Mouse (Mus musculus): Measurements from ENCODE around the gene Gh. TPM values are rescaled to one million over a fixed set of nuclear protein-coding genes. Genes with fewer than 3 reads are reported as not detected.

Gene Gh
- polyA plus RNA-seq, 1 experiment from 2014 or later: 0.61 TPM

DNA sequence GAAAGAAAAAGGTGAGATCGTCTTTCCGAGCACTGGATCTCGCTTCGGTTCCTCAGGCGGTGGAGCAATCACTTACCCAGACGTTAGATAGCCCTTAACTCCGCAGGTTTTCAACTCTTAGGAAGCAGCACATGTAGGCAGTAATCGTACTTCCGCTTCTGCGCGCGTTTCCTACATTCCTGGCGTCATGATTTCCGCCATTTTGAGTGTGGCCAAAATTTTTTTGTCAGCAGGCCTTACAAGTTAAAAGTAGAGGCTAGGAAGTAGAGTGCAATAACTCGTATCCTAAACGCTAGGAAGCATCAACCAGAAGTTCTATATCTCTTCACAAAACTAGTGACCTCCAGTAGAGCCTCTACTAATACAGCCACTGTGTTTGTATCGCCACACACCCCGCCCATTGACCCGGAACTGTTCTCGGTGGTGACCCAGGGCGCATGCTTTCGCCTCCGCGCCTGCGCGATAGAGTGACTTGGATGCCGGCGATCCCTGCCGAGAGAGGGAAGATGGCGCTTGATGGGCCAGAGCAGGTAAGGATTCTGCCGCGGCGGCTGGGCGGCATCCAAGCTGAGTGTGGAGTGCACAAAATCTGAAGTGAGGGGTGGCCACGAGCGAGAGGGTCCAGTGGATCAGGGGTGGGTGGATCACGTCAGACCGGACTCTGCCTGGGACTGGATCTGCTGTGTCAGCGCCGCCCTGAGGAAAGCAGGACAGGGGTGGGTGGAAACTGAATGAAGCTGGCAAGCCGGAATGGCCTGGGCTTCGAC is 45.8 kb downstream of the Gh start, which contains the start of the genes Ftsj3 and Psmc5:
Ftsj3 (minus strand) TSS at position 395 of the 767 bp plus-strand sequence.
Psmc5 (plus strand) TSS at position 470 of the 767 bp plus-strand sequence.
- no peaks in the 10 kb centered on the region for H3K9me3 ChIP-seq (ENCODE audit: control insufficient read depth, low read length)
- peaks cover 21% of the 10 kb centered on the region for H3K4me1 ChIP-seq (ENCODE audit: control insufficient read depth, insufficient read depth, low read depth, low read length)
- H3K4me2 ChIP-seq (ENCODE audit: low read length): peak within 1 kb of the TSS; percentile 86
- no peaks in the 10 kb centered on the region for H3K27me3 ChIP-seq (replicated peaks; ENCODE audit: control insufficient read depth, insufficient read depth, low read length)
- under 1% methylated on average over 42 of the region's 42 CpGs for WGBS
- peak within 1 kb of the TSS; percentile 85 for H3K27ac ChIP-seq (ENCODE audit: low read depth, low read length)
- H3K4me3 ChIP-seq (ENCODE audit: low read length): peak within 1 kb of the TSS; percentile 79
- ATAC-seq: peak; percentile 97
- H3K9ac ChIP-seq (ENCODE audit: low read depth, low read length): peak within 1 kb of the TSS; percentile 90
- peaks cover 18% of the 10 kb centered on the region for H3K36me3 ChIP-seq (ENCODE audit: control insufficient read depth, insufficient read depth, low read length)

GRCm38 (mm10) chr11:106255174-106255573 is 46.5 kb downstream of the Gh start:
- H3K4me3 ChIP-seq (ENCODE audit: low read length): peak overlapping the region; percentile 79
- no peaks in the 10 kb centered on the region for H3K27me3 ChIP-seq (replicated peaks; ENCODE audit: control insufficient read depth, insufficient read depth, low read length)
- no peak for ATAC-seq
- H3K27ac ChIP-seq (ENCODE audit: low read depth, low read length): peak overlapping the region; percentile 85
- peaks cover 21% of the 10 kb centered on the region for H3K4me1 ChIP-seq (ENCODE audit: control insufficient read depth, insufficient read depth, low read depth, low read length)
- no peaks in the 10 kb centered on the region for H3K9me3 ChIP-seq (ENCODE audit: control insufficient read depth, low read length)
- H3K9ac ChIP-seq (ENCODE audit: low read depth, low read length): peak overlapping the region; percentile 60
- peaks cover 24% of the 10 kb centered on the region for H3K36me3 ChIP-seq (ENCODE audit: control insufficient read depth, insufficient read depth, low read length)
- 3% methylated on average over 22 of the region's 22 CpGs for WGBS
- H3K4me2 ChIP-seq (ENCODE audit: low read length): peak overlapping the region; percentile 86

- H3K27me3 ChIP-seq (replicated peaks; ENCODE audit: control insufficient read depth, insufficient read depth, low read length): no peaks in the 10 kb centered on the region
- H3K4me3 ChIP-seq (ENCODE audit: low read length): peak overlapping the region; percentile 79
- H3K36me3 ChIP-seq (ENCODE audit: control insufficient read depth, insufficient read depth, low read length): peaks cover 28% of the 10 kb centered on the region
- peak overlapping the region; percentile 60 for H3K9ac ChIP-seq (ENCODE audit: low read depth, low read length)
- peaks cover 21% of the 10 kb centered on the region for H3K4me1 ChIP-seq (ENCODE audit: control insufficient read depth, insufficient read depth, low read depth, low read length)
- ATAC-seq: no peak
- H3K27ac ChIP-seq (ENCODE audit: low read depth, low read length): no peak overlapping the region
- peak overlapping the region; percentile 86 for H3K4me2 ChIP-seq (ENCODE audit: low read length)
- H3K9me3 ChIP-seq (ENCODE audit: control insufficient read depth, low read length): no peaks in the 10 kb centered on the region
- 22% methylated on average over 2 of the region's 2 CpGs for WGBS
Measured at GRCm38 (mm10) chr11:106254767-106255166, 46.9 kb downstream of the Gh start.

Other genes starting within 250 kb of the Gh start
- 7.4 and 7.8 TPM in 2 replicates for gene Taco1, start 235.8 kb downstream of the Gh start, polyA plus RNA-seq (2015; fragmentation: Nextera tagmentation; extraction: Ambion mirVana)
- 6.2 and 11.9 TPM in 2 replicates for gene Map3k3, start 217.3 kb downstream of the Gh start, polyA plus RNA-seq (2015; fragmentation: Nextera tagmentation; extraction: Ambion mirVana)
- not detected in 2 replicates for gene Gm10840, start 141.0 kb downstream of the Gh start, polyA plus RNA-seq (2015; fragmentation: Nextera tagmentation; extraction: Ambion mirVana)
- 142 and 161 TPM in 2 replicates for gene Limd2, start 141.0 kb downstream of the Gh start, polyA plus RNA-seq (2015; fragmentation: Nextera tagmentation; extraction: Ambion mirVana)
- gene Strada, start 99.7 kb downstream of the Gh start, polyA plus RNA-seq (2015; fragmentation: Nextera tagmentation; extraction: Ambion mirVana): 28.6 and 30.1 TPM in 2 replicates
- gene Ccdc47, start 85.5 kb downstream of the Gh start, polyA plus RNA-seq (2015; fragmentation: Nextera tagmentation; extraction: Ambion mirVana): 109 and 113 TPM in 2 replicates
- 77.9 and 87.4 TPM in 2 replicates for gene Ddx42, start 84.9 kb downstream of the Gh start, polyA plus RNA-seq (2015; fragmentation: Nextera tagmentation; extraction: Ambion mirVana)
- 31.6 and 35.0 TPM in 2 replicates for gene Ftsj3, start 45.8 kb downstream of the Gh start, polyA plus RNA-seq (2015; fragmentation: Nextera tagmentation; extraction: Ambion mirVana)
- gene Psmc5, start 45.7 kb downstream of the Gh start, polyA plus RNA-seq (2015; fragmentation: Nextera tagmentation; extraction: Ambion mirVana): 303 and 330 TPM in 2 replicates
- 9.6 and 11.2 TPM in 2 replicates for gene Smarcd2, start 28.9 kb downstream of the Gh start, polyA plus RNA-seq (2015; fragmentation: Nextera tagmentation; extraction: Ambion mirVana)
- gene Tcam1, start 25.2 kb downstream of the Gh start, polyA plus RNA-seq (2015; fragmentation: Nextera tagmentation; extraction: Ambion mirVana): 0.06 and 0.14 TPM in 2 replicates
- 0.85 and 1.5 TPM in 2 replicates for gene Cd79b, start 12.9 kb upstream of the Gh start, polyA plus RNA-seq (2015; fragmentation: Nextera tagmentation; extraction: Ambion mirVana)
- 0.06 TPM in 1 of 2 replicates, not detected in the other for gene Scn4a, start 51.4 kb upstream of the Gh start, polyA plus RNA-seq (2015; fragmentation: Nextera tagmentation; extraction: Ambion mirVana)
- gene Prr29, start 63.6 kb upstream of the Gh start, polyA plus RNA-seq (2015; fragmentation: Nextera tagmentation; extraction: Ambion mirVana): not detected in 2 replicates
- gene Icam2, start 86.2 kb upstream of the Gh start, polyA plus RNA-seq (2015; fragmentation: Nextera tagmentation; extraction: Ambion mirVana): 15.1 and 17.6 TPM in 2 replicates
- gene Ern1, start 186.0 kb upstream of the Gh start, polyA plus RNA-seq (2015; fragmentation: Nextera tagmentation; extraction: Ambion mirVana): 3.3 and 4.8 TPM in 2 replicates